Mouse (Mus musculus) bone marrow macrophage, adult 2 months (primary cell): ENCODE results near the gene Pogk. TPM values are rescaled to one million over a fixed set of nuclear protein-coding genes. Genes with fewer than 3 reads are reported as not detected.

Experiments used
- H3K27ac ChIP-seq: 2 replicates; pipeline ENCODE4 v1.5.1; 2012; ENCODE audit warnings: low read depth, low read length; ENCODE audit not compliant: insufficient read depth
- H3K4me1 ChIP-seq: 2 replicates; pipeline ENCODE4 v1.6.1; 2012; ENCODE audit warnings: low read length; ENCODE audit not compliant: control insufficient read depth, insufficient read depth
- H3K4me3 ChIP-seq: 2 replicates; pipeline ENCODE4 v1.5.1; 2012; ENCODE audit warnings: mild to moderate bottlenecking, low read length, moderate library complexity; ENCODE audit not compliant: insufficient read depth
- CTCF ChIP-seq: IDR thresholded peaks from 2 replicates; pipeline ENCODE4 v1.5.1; 2012; ENCODE audit warnings: low read depth, mild to moderate bottlenecking, low read length, moderate library complexity
- POLR2A ChIP-seq: IDR thresholded peaks from 2 replicates; pipeline ENCODE4 v1.6.1; 2012; ENCODE audit warnings: mild to moderate bottlenecking, low read depth, low read length, borderline replicate concordance
- polyA plus RNA-seq: library from polyadenylated mRNA; stranded (reverse); fragments of >200 nt; gene quantifications from 2 replicates; pipeline ENCODE4 v1.2.4, GENCODE M21; 2012; ENCODE audit not compliant: missing spikeins, insufficient read depth, insufficient read length

Gene Pogk
- polyA plus RNA-seq, result 7.7 and 8.4 TPM in 2 replicates

GRCm38 (mm10) chr1:166409701-166410220, at the start of gene Pogk:
TSS of gene Pogk (minus strand) at chr1:166409863.
- H3K27ac ChIP-seq, result no peak within 1 kb of the TSS
- peak within 1 kb of the TSS; percentile 64 for H3K4me3 ChIP-seq
- peaks cover 5% of the 10 kb centered on the region; the same call in 1 of the 2 replicates for H3K4me1 ChIP-seq
- no peak for TF ChIP-seq POLR2A
- TF ChIP-seq CTCF, result no peak

GRCm38 (mm10) chr1:166441992-166442391, 32.3 kb upstream of the Pogk start:
- TF ChIP-seq CTCF, result no peak
- TF ChIP-seq POLR2A, result no peak

GRCm38 (mm10) chr1:166439426-166439825, 29.8 kb upstream of the Pogk start:
- Histone ChIP-seq H3K4me1 (peaks cover 9% of the 10 kb centered on the region), H3K27ac (no peak overlapping the region), H3K4me3 (no peak overlapping the region)
- no peak for TF ChIP-seq CTCF

More at GRCm38 (mm10) chr1:166441992-166442391, 32.3 kb upstream of the Pogk start:
- Histone ChIP-seq H3K27ac (no peak overlapping the region), H3K4me1 (peaks cover 9% of the 10 kb centered on the region), H3K4me3 (no peak overlapping the region)

GRCm38 (mm10) chr1:166429809-166430431, 20.3 kb upstream of the Pogk start:
- Histone ChIP-seq H3K27ac (peak overlapping the region; percentile 88), H3K4me3 (peak overlapping the region; percentile 49), H3K4me1 (peaks cover 12% of the 10 kb centered on the region)
- TF ChIP-seq POLR2A (no peak), CTCF (no peak)

- peak overlapping the region; percentile 88 for H3K27ac ChIP-seq
- TF ChIP-seq POLR2A (no peak), CTCF (no peak)
- peak overlapping the region; percentile 42 for H3K4me3 ChIP-seq
- H3K4me1 ChIP-seq, result peaks cover 12% of the 10 kb centered on the region
Measured at GRCm38 (mm10) chr1:166429053-166429452, 19.4 kb upstream of the Pogk start.

GRCm38 (mm10) chr1:166412266-166412665, 2.6 kb upstream of the Pogk start:
- peaks cover 5% of the 10 kb centered on the region; the same call in 1 of the 2 replicates for H3K4me1 ChIP-seq
- no peak overlapping the region for H3K4me3 ChIP-seq
- TF ChIP-seq CTCF, result no peak
- TF ChIP-seq POLR2A, result no peak
- no peak overlapping the region for H3K27ac ChIP-seq

- H3K27ac ChIP-seq, result no peak overlapping the region
- TF ChIP-seq POLR2A, result no peak
- no peak for TF ChIP-seq CTCF
Measured at GRCm38 (mm10) chr1:166411541-166411940, 1.9 kb upstream of the Pogk start.

GRCm38 (mm10) chr1:166409177-166409700, 424 bp downstream of the Pogk start:
- no peak overlapping the region for H3K27ac ChIP-seq
- peak overlapping the region; percentile 64 for H3K4me3 ChIP-seq
- H3K4me1 ChIP-seq, result peaks cover 5% of the 10 kb centered on the region; the same call in 1 of the 2 replicates
- TF ChIP-seq CTCF (no peak), POLR2A (no peak)

More at GRCm38 (mm10) chr1:166411541-166411940, 1.9 kb upstream of the Pogk start:
- Histone ChIP-seq H3K4me1 (peaks cover 5% of the 10 kb centered on the region; the same call in 1 of the 2 replicates), H3K4me3 (no peak overlapping the region)

- no peak for TF ChIP-seq POLR2A
- TF ChIP-seq CTCF, result no peak
- Histone ChIP-seq H3K4me3 (no peak overlapping the region), H3K4me1 (peaks cover 7% of the 10 kb centered on the region; the same call in 1 of the 2 replicates), H3K27ac (no peak overlapping the region)
Measured at GRCm38 (mm10) chr1:166403846-166404245, 5.8 kb downstream of the Pogk start.

- Histone ChIP-seq H3K4me1 (peaks cover 7% of the 10 kb centered on the region; the same call in 1 of the 2 replicates), H3K4me3 (no peak overlapping the region), H3K27ac (no peak overlapping the region)
- TF ChIP-seq POLR2A (no peak), CTCF (no peak)
Measured at GRCm38 (mm10) chr1:166402003-166402402, 7.7 kb downstream of the Pogk start.
